Mouse (Mus musculus): ENCODE measurements around the gene Cep55. TPM values are rescaled to one million over a fixed set of nuclear protein-coding genes. Genes with fewer than 3 reads are reported as not detected.

Cep55 gene
- polyA plus RNA-seq, 1 experiment from 2014 or later: 18.4 TPM

DNA sequence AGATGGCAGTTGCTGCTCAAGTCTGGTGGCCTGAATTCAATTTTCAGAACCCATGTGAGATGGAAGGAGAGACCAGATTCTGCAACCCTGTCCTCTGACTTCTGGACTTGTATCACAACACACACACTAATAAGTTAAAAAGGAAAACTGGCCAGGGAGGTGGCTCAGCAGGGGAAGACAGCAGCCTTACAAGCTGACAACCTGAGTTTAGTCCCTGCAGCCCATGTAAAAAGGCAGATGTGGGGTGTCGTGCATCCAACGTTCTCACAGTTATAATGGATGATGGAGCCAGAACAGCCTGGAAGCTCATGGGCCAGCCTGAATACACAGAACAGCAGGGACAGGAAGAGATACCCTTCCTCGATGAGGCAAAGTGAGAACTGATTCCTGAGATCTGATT is 26.6 kb downstream of the Cep55 start:
- Histone ChIP-seq H3K4me3 (no peak overlapping the region), H3K27ac (no peak overlapping the region), H3K9ac (no peak overlapping the region), H3K4me1 (no peaks in the 10 kb centered on the region), H3K9me3 (no peaks in the 10 kb centered on the region), H3K4me2 (no peak overlapping the region), H3K36me3 (no peaks in the 10 kb centered on the region), H3K27me3 (no peaks in the 10 kb centered on the region)
- no peak for ATAC-seq (ENCODE audit: insufficient number of reproducible peaks, low FRiP score, low TSS enrichment, low read depth)
- 71% methylated on average over 3 of the region's 3 CpGs for WGBS

- 45% methylated on average over 5 of the region's 5 CpGs for WGBS
- H3K9me3 ChIP-seq: no peaks in the 10 kb centered on the region
- no peaks in the 10 kb centered on the region for H3K27me3 ChIP-seq
Observed at GRCm38 (mm10) chr19:38082931-38083525, 28.2 kb downstream of the Cep55 start.

DNA sequence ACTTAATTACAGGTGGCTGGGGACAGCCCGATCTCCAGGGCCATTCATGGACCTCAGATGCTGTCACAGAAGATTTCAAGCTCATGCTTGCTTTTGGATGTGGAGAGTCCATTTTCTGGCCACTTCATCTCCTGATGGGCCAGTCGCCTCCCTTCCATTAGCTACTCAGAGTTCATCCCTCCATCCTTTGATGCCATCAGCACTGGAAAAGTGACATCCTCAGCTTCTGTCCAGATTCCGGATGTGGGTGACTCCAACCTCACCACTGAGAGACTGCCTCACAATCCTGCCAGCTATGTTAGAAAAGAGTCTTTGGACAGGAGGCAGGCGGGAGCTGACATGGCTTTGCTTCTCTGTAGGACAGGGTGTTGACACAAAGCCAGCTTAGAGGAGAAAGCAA is 31.0 kb downstream of the Cep55 start:
- ATAC-seq (ENCODE audit: insufficient number of reproducible peaks, low FRiP score, low TSS enrichment, low read depth): no peak

More at GRCm38 (mm10) chr19:38082931-38083525, 28.2 kb downstream of the Cep55 start:
- Histone ChIP-seq H3K27ac (no peak overlapping the region), H3K36me3 (no peaks in the 10 kb centered on the region), H3K4me3 (no peak overlapping the region), H3K4me2 (no peak overlapping the region), H3K9ac (no peak overlapping the region), H3K4me1 (peaks cover 5% of the 10 kb centered on the region; the same call in 1 of the 2 replicates)
- no peak for ATAC-seq (ENCODE audit: insufficient number of reproducible peaks, low FRiP score, low TSS enrichment, low read depth)

GRCm38 (mm10) chr19:38086948-38087551 is 32.2 kb downstream of the Cep55 start:
- no peak for ATAC-seq (ENCODE audit: insufficient number of reproducible peaks, low FRiP score, low TSS enrichment, low read depth)
- H3K4me3 ChIP-seq: no peak overlapping the region
- WGBS: 45% methylated on average over 11 of the region's 11 CpGs
- H3K27ac ChIP-seq: 0 out of 2 replicates have a peak overlapping the region, but pooled peaks have one; percentile 24
- H3K36me3 ChIP-seq: no peaks in the 10 kb centered on the region
- H3K9me3 ChIP-seq: no peaks in the 10 kb centered on the region
- H3K4me1 ChIP-seq: peaks cover 5% of the 10 kb centered on the region; the same call in 1 of the 2 replicates
- no peak overlapping the region for H3K4me2 ChIP-seq
- no peaks in the 10 kb centered on the region for H3K27me3 ChIP-seq
- H3K9ac ChIP-seq: no peak overlapping the region

More for the DNA sequence above, 31.0 kb downstream of the Cep55 start:
- H3K4me1 ChIP-seq: peaks cover 5% of the 10 kb centered on the region; the same call in 1 of the 2 replicates
- no peaks in the 10 kb centered on the region for H3K36me3 ChIP-seq
- H3K4me3 ChIP-seq: no peak overlapping the region
- H3K9me3 ChIP-seq: no peaks in the 10 kb centered on the region
- H3K4me2 ChIP-seq: no peak overlapping the region
- WGBS: 82% methylated on average over 4 of the region's 4 CpGs
- no peaks in the 10 kb centered on the region for H3K27me3 ChIP-seq
- H3K9ac ChIP-seq: no peak overlapping the region
- no peak overlapping the region for H3K27ac ChIP-seq

DNA sequence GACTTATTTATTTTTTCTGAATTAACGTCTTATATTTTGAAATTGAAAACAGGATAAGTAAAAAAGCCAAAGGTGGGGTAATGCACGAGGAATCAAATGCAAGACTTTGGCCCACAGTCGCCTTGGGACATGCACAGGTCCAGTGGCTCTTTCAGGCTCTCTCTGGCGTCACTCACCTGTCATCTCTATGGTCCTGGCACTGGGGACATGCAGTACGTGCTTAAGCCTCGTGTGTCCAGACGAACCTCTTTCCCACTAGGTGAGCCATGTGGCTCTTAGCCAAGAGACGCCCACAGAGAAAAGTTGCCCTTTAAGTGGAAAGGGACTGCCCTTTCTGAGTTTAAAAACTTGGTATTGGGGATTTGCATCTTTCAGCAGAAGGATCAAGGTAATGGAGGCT is 34.5 kb downstream of the Cep55 start:
- Histone ChIP-seq H3K9ac (no peak overlapping the region), H3K4me1 (peaks cover 5% of the 10 kb centered on the region; the same call in 1 of the 2 replicates), H3K36me3 (no peaks in the 10 kb centered on the region), H3K4me3 (no peak overlapping the region), H3K4me2 (no peak overlapping the region), H3K27ac (no peak overlapping the region), H3K27me3 (peaks cover 4% of the 10 kb centered on the region; the same call in 1 of the 2 replicates), H3K9me3 (no peaks in the 10 kb centered on the region)
- WGBS: 73% methylated on average over 8 of the region's 8 CpGs
- ATAC-seq (ENCODE audit: insufficient number of reproducible peaks, low FRiP score, low TSS enrichment, low read depth): no peak

GRCm38 (mm10) chr19:38091512-38091985 is 36.7 kb downstream of the Cep55 start:
- H3K36me3 ChIP-seq: no peaks in the 10 kb centered on the region
- no peak for ATAC-seq (ENCODE audit: insufficient number of reproducible peaks, low FRiP score, low TSS enrichment, low read depth)
- WGBS: 55% methylated on average over 4 of the region's 4 CpGs
- H3K4me2 ChIP-seq: no peak overlapping the region
- H3K9me3 ChIP-seq: no peaks in the 10 kb centered on the region
- H3K4me1 ChIP-seq: peaks cover 5% of the 10 kb centered on the region; the same call in 1 of the 2 replicates
- no peak overlapping the region for H3K4me3 ChIP-seq
- H3K27me3 ChIP-seq: peaks cover 18% of the 10 kb centered on the region
- H3K27ac ChIP-seq: no peak overlapping the region
- no peak overlapping the region for H3K9ac ChIP-seq

DNA sequence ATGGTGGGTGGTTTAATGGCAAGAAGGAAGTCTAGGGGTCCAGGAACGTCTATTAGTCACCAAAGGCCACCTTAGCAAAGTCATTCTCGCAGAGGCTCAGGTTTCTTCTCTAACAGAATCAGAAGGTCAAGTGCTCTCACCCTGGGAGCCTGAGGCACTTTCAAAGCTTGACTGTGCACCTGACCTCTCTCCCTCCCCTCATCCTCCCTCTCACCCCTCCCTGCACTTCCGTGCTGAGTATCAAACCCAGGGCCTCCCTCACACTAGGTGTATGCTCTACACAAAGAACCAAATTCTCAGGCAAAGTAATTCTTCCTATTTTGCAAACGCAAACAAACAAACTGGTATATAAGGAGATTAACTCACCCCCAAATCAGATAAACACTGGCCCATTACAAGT is 41.4 kb downstream of the Cep55 start:
- WGBS: 9% methylated on average over 4 of the region's 4 CpGs
- H3K27me3 ChIP-seq: peaks cover 51% of the 10 kb centered on the region
- no peaks in the 10 kb centered on the region for H3K36me3 ChIP-seq
- H3K9ac ChIP-seq: no peak overlapping the region
- ATAC-seq (ENCODE audit: insufficient number of reproducible peaks, low FRiP score, low TSS enrichment, low read depth): no peak
- H3K4me1 ChIP-seq: peaks cover 13% of the 10 kb centered on the region
- no peak overlapping the region for H3K27ac ChIP-seq
- no peaks in the 10 kb centered on the region for H3K9me3 ChIP-seq
- no peak overlapping the region for H3K4me2 ChIP-seq
- no peak overlapping the region for H3K4me3 ChIP-seq

DNA sequence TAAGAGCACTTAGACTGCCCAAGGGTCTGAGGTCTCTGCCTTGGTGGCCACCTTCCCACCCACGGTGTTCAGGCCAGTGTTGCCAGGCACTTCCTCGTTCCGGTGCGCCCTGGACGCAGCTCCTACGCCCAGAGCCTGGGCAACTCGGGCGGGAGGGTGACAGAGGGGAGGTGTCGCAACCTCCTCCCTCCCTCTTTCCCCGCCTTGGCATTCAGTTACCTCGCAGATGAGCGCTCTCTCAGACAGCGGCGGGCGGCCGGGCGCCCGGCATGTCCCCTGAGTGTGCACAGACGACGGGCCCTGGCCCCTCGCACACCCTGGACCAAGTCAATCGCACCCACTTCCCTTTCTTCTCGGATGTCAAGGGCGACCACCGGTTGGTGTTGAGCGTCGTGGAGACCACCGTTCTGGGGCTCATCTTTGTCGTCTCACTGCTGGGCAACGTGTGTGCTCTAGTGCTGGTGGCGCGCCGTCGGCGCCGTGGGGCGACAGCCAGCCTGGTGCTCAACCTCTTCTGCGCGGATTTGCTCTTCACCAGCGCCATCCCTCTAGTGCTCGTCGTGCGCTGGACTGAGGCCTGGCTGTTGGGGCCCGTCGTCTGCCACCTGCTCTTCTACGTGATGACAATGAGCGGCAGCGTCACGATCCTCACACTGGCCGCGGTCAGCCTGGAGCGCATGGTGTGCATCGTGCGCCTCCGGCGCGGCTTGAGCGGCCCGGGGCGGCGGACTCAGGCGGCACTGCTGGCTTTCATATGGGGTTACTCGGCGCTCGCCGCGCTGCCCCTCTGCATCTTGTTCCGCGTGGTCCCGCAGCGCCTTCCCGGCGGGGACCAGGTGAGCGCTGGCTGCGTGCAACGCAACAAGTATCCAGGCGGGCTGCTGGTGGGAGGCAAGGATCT is 42.3 kb downstream of the Cep55 start, which contains the start of gene Ffar4:
Gene Ffar4 (plus strand): TSS at position 214 of the 901 bp plus-strand sequence.
- no peaks in the 10 kb centered on the region for H3K9me3 ChIP-seq
- peak within 1 kb of the TSS; percentile 47 for H3K4me2 ChIP-seq
- peaks cover 53% of the 10 kb centered on the region for H3K27me3 ChIP-seq
- peak within 1 kb of the TSS; percentile 29 for H3K4me3 ChIP-seq
- no peaks in the 10 kb centered on the region for H3K36me3 ChIP-seq
- WGBS: under 1% methylated on average over 75 of the region's 77 CpGs
- no peak for ATAC-seq (ENCODE audit: insufficient number of reproducible peaks, low FRiP score, low TSS enrichment, low read depth)
- no peak within 1 kb of the TSS for H3K9ac ChIP-seq
- peaks cover 13% of the 10 kb centered on the region for H3K4me1 ChIP-seq
- H3K27ac ChIP-seq: no peak within 1 kb of the TSS

GRCm38 (mm10) chr19:38107871-38108270 is 53.1 kb downstream of the Cep55 start:
- H3K4me2 ChIP-seq: no peak overlapping the region
- H3K9ac ChIP-seq: no peak overlapping the region
- no peaks in the 10 kb centered on the region for H3K4me1 ChIP-seq
- H3K4me3 ChIP-seq: no peak overlapping the region
- no peaks in the 10 kb centered on the region for H3K36me3 ChIP-seq
- WGBS: 89% methylated on average over 4 of the region's 4 CpGs
- no peak overlapping the region for H3K27ac ChIP-seq
- H3K27me3 ChIP-seq: no peaks in the 10 kb centered on the region
- H3K9me3 ChIP-seq: no peaks in the 10 kb centered on the region
- no peak for ATAC-seq (ENCODE audit: insufficient number of reproducible peaks, low FRiP score, low TSS enrichment, low read depth)

DNA sequence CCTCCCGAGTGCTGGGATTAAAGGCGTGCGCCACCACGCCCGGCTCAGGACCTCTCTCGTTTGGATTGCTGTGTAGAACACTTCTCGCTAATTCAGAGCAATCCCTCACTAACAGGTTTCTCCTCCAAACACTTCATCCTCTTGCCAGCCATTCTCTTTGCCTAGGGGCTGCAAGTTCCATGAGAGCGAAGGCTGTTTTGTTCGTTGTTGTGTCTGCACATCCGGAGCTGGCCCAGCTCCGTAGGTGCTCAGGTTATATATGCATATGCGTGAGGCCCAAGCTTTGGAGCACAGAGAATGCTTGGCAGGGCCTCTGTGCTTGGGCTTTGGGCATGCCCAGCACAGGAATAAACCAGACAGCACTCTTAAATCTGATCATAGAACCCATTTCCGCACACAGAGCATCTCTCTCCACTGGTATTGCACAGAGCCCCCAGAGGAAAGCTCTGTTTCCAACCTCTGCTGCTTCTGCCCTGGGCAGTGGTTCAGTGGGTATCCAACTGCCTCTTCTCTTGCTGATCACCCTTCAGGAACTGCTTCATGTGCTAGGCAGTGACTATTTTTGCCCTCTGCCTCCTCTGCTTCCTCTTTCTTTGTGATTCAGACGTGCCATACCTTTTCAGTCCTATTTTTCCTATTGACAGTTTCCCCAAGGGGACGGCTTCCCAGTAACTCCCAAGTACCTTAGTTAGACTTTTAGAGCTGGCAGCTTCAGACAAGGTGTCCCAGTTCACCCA is 54.9 kb downstream of the Cep55 start:
- 92% methylated on average over 15 of the region's 15 CpGs for WGBS

GRCm38 (mm10) chr19:38111056-38111455 is 56.2 kb downstream of the Cep55 start:
- Histone ChIP-seq H3K27me3 (no peaks in the 10 kb centered on the region), H3K9me3 (no peaks in the 10 kb centered on the region), H3K4me3 (no peak overlapping the region), H3K27ac (no peak overlapping the region), H3K9ac (no peak overlapping the region), H3K4me2 (no peak overlapping the region), H3K4me1 (no peaks in the 10 kb centered on the region), H3K36me3 (no peaks in the 10 kb centered on the region)
- ATAC-seq (ENCODE audit: insufficient number of reproducible peaks, low FRiP score, low TSS enrichment, low read depth): no peak
- 70% methylated on average over 8 of the region's 8 CpGs for WGBS

More for the DNA sequence above, 54.9 kb downstream of the Cep55 start:
- Histone ChIP-seq H3K4me3 (no peak overlapping the region), H3K27me3 (no peaks in the 10 kb centered on the region), H3K36me3 (no peaks in the 10 kb centered on the region), H3K4me1 (no peaks in the 10 kb centered on the region), H3K9me3 (no peaks in the 10 kb centered on the region), H3K4me2 (no peak overlapping the region), H3K9ac (no peak overlapping the region), H3K27ac (no peak overlapping the region)
- no peak for ATAC-seq (ENCODE audit: insufficient number of reproducible peaks, low FRiP score, low TSS enrichment, low read depth)
